Mouse (Mus musculus) ovary, adult 18-20 months (tissue): ENCODE results near the gene Flt3.

ENCODE experiments used
- DNase-seq: peaks from one replicate; pipeline ENCODE4 v3.0.0; 2022; ENCODE audit warnings: low spot score, mixed read lengths

Gene Flt3

GRCm38 (mm10) chr5:147354161-147354780 is 46.0 kb downstream of the Flt3 start:
- no peak for DNase-seq

GRCm38 (mm10) chr5:147351931-147352330 is 48.4 kb downstream of the Flt3 start:
- DNase-seq: no peak

DNA sequence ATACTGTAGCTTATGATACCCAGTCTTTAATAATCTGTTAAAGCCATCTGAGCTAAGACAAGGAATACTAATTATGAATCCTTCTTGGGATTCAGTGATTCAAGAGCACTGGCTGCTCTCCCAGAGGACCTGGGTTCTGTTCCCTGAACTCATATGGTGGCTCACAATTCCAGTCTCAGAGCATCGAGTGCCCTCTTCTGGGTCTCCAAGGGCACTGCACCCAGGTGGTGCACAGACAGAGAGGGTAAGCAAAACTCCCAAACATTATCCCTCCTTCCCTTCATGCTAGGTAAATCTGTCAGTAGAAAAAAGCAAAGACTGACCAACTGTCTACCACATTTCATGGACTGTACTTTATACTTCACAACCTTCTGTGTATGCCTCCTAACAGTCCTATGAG is 54.3 kb downstream of the Flt3 start:
- DNase-seq: no peak

DNA sequence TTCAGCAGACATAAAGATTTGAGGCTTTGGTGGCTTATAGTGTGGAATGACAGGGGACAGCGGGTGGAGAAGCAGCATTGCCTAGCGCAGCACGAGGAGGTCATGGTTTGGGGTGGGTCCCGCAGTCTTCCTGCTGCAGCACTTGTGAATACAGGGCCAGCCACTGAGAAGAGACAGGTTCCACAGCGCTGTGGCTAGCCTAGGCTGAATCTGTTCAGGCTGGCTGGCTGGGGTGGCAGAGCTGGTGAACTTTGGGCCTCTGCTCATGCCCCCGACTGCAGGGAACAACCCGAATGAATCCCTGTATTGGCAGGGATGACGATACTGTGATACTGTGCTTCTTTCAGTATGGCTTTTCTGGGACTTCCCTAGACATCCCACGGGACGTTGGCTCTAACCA is 56.4 kb downstream of the Flt3 start:
- DNase-seq: no peak

DNA sequence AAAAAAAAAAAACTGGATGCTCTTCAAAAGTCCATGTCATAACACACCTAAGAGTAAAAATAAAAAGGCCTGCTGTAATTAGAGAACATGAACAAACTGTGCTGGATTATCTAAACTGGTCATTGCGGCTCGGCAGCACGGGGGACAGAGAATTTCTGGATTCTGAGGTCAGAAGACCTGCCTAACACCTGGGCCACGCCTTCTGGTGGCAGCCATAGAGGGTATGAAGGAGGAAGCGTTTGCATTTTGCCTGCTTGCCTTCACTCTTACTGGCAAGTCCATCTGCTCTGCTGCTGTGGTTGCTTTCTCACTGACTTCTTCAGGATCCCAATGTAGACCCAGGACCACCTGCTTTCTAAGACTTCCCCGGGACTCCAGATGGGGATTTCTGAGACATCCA is 57.4 kb downstream of the Flt3 start:
- DNase-seq: no peak

- no peak for DNase-seq
Measured at GRCm38 (mm10) chr5:147340741-147341414, 59.4 kb downstream of the Flt3 start.

- no peak for DNase-seq
Measured at GRCm38 (mm10) chr5:147339560-147339959, 60.7 kb downstream of the Flt3 start.

DNA sequence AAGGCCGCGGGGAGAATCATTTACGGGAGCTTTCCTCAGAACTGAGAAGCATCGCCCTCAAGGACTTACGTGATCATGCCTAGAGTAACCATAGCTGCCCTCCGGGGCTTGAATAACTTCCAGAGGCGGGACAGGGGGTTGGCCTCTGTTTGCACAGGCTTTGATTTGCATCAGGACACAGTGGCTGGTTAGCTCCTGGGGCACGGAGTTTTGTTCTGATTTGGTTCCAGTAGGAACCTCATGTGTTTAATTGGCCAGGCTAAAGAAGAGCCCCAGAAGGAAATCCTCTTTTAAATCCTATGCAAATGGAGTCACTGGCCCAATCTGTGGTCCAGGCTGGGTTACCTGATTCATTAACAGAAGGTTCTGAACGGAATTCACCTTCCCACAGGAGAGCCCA is 61.3 kb downstream of the Flt3 start:
- DNase-seq: no peak

DNA sequence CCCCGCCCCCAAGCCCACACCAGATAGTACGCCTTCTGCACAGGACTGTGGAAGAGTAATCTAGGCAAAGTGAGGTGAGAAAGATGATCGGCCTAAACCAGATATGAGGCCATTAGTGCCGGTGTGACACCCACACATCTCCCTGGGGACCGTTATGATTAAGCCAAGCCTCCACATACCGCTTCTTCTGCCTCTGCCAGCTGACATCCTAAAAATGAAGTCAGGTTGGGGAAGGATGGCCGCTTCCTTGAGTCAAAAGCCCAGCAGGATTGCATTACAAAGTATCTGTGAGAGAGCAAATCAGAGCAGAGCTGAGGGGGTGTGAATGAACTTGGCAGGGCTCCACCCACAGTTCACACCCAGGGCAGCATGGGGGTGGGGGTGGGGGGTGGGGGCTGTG is 67.6 kb downstream of the Flt3 start:
- no peak for DNase-seq

DNA sequence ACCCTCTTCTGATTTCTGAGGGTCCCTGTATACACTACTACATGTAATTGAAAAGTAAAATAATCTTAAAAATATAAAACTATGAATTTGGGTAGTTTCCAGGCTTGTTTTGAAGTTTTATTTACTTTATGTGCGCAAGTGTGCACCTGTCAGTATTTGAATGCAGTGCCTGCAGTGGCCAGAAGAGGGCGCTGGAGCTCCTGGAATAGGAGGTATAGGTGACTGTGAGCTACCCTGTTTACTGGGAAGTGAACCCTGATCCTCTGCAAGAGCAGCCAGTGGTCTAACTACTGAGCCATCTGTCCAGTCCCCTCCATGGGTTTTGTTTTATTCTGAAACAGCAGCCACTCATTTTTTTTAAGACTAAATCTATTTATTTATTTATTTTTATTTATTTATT is 68.7 kb downstream of the Flt3 start:
- DNase-seq: no peak

DNA sequence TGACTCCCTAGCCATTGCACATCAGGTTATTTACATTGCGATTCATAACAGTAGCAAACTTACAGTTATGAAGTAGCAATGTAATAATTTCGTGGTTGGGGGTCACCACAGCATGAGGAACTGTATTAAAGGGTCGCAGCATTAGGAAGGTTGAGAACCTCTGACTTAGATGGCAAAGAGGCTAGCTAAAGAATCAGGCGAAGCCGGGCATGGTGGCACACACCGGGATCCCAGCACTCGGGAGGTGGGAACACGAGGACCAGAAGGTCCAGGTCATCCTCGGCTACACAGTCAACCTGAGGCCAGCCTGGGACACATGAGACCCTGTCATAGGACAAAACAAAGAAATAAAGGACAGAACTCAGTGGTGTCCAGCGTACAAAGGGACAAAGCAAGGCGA is 70.3 kb downstream of the Flt3 start:
- no peak for DNase-seq

DNA sequence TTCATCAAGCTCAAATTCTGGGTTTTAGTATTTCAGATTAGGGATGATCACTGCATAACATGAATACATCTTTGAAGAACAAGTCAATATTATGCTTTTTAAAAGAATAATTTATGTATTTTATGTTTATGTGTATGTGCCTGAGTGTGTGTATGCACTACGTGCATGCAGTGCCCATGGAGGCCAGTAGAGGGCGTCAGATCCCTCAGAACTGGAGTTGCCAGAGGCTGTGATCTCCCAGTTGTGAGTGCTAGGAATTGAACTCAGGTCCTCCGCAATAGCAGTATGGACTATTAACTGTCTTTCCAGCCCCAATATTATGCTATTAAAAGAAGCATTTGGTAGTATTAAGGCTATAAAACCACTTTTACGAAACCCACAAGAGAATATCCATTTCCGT is 72.7 kb downstream of the Flt3 start:
- no peak for DNase-seq

- DNase-seq: no peak
Measured at GRCm38 (mm10) chr5:147325931-147326330, 74.4 kb downstream of the Flt3 start.

DNA sequence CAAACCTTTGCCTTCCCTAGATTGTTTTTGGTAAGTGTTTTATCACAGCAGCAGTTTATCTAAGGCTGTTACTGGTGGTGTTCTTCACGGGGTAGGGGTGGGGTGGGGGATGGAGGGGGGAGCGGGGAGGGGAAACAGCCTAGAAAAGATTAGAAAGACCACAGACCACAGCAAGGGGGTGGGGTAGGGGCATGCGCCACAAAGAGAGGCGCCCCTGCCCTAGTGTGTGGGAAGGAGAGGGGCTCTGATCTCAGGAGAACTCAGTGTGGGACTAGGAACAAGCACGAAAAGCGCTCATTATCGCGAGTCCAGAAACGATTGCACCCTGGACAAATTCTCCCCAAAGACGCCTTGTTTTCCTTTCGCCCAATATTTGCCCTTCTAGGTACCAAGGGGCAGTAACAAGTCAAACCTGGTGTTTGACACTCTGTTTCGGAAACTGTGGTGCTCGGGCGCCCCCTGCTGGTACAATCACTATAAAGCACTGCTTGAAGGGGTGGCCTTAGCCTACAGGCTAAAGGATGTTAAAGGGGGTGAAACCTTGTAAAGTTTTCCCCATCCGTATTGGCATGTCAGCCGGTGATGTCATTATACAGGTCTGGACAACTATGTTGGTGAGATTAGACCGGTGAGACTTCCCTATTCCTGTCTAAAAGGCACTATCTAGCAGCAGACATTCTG is 76.9 kb downstream of the Flt3 start:
- DNase-seq: no peak

DNA sequence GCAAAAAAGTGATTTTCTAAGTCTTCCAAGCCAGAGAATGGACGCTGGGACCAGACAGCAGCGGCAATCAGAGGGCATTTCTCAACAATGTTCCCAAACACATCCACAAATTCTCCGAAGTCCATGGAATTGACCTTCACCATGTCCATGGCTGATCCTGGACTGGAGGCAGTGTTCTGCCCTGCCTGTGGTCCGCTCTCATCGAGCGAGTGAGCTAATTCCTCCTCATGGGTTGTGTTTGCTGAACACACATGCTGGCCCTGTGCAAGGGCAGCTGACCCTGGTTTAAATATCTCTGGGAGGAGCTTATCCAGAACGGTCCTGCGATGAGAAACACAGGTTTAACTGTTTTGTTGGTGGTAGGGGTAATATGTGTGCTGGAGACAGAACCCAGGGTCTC is 78.1 kb downstream of the Flt3 start, which contains the start of gene Urad:
Urad (minus strand) TSS at position 258 of the 400 bp plus-strand sequence.
- DNase-seq: no peak

DNA sequence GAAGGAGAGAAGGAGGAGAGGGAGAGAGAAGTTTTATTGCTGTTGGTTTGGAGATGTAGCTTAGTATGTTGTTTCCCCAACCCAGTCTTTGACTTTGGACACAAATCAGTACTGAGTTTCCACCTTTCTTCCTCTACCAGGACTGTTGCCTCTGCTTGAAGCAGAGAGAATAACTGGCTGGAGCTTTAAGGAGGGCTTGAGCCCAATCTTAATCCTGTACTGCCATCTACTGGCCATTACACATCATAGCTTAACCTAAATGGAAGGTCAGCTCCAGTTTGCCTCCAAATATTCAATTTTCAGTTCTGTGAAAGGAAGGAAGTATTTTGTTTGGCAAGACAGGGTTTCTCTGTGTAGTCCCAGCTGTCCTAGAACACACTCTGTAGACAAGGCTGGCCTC is 80.6 kb downstream of the Flt3 start:
- no peak for DNase-seq

GRCm38 (mm10) chr5:147317991-147318390 is 82.3 kb downstream of the Flt3 start:
- DNase-seq: no peak

- no peak for DNase-seq
Measured at GRCm38 (mm10) chr5:147317321-147317720, 83.0 kb downstream of the Flt3 start.

- DNase-seq: no peak
Measured at GRCm38 (mm10) chr5:147315432-147316075, 84.7 kb downstream of the Flt3 start.

- no peak for DNase-seq
Measured at GRCm38 (mm10) chr5:147314646-147315431, 85.5 kb downstream of the Flt3 start.

- DNase-seq: no peak
Measured at GRCm38 (mm10) chr5:147312830-147313685, 87.2 kb downstream of the Flt3 start.
